Mouse (Mus musculus) limb, embryonic 15.5 days (tissue): Measurements from ENCODE around the gene Elf2. TPM values are rescaled to one million over a fixed set of nuclear protein-coding genes. Genes with fewer than 3 reads are reported as not detected.

Experiments
- ATAC-seq: fragments of 200-750 bp; cut with Nextera tagmentation; 2 replicates; pipeline ENCODE4 v1.8.0; 2017; ENCODE audit warnings: low read depth, moderate TSS enrichment; ENCODE audit not compliant: insufficient number of reproducible peaks, low FRiP score, low TSS enrichment
- H3K27ac ChIP-seq: fragments of 300-500 bp; sonication (generic); 2 replicates; pipeline ENCODE4 v1.5.1; 2015; ENCODE audit warnings: moderate library complexity, mild to moderate bottlenecking, inconsistent platforms
- H3K27me3 ChIP-seq: fragments of 300-500 bp; sonication (generic); 2 replicates; pipeline ENCODE4 v1.6.1; 2015; ENCODE audit warnings: inconsistent platforms
- H3K36me3 ChIP-seq: fragments of 300-500 bp; sonication (generic); 2 replicates; pipeline ENCODE4 v1.6.1; 2015; ENCODE audit warnings: inconsistent platforms
- H3K4me1 ChIP-seq: fragments of 300-500 bp; sonication (generic); 2 replicates; pipeline ENCODE4 v1.6.1; 2015; ENCODE audit warnings: inconsistent platforms
- H3K4me2 ChIP-seq: fragments of 300-500 bp; sonication (generic); 2 replicates; pipeline ENCODE4 v1.6.1; 2015; ENCODE audit warnings: mild to moderate bottlenecking, inconsistent platforms
- H3K4me3 ChIP-seq: fragments of 300-500 bp; sonication (generic); 2 replicates; pipeline ENCODE4 v1.5.1; 2015; ENCODE audit warnings: mild to moderate bottlenecking, inconsistent platforms
- H3K9ac ChIP-seq: fragments of 300-500 bp; sonication (generic); 2 replicates; pipeline ENCODE4 v1.6.1; 2015; ENCODE audit warnings: inconsistent platforms
- H3K9me3 ChIP-seq: fragments of 300-500 bp; sonication (generic); 2 replicates; pipeline ENCODE4 v1.6.1; 2016; ENCODE audit warnings: inconsistent platforms
- WGBS: fragments of 180-500 bp; shearing (Covaris S2); methylation state at CpG from one replicate; pipeline ENCODE4 v1.1.7; 2015; 5-methylcytosine and 5-hydroxymethylcytosine counted together
- polyA plus RNA-seq: library from polyadenylated mRNA; unstranded; fragments of >200 nt; fragmentation: Nextera tagmentation; extraction: Ambion mirVana; gene quantifications from 2 replicates; pipeline ENCODE4 v1.2.1, GENCODE M21; 2015

Gene Elf2
- polyA plus RNA-seq, 1 experiment from 2014 or later = 74.3 TPM

DNA sequence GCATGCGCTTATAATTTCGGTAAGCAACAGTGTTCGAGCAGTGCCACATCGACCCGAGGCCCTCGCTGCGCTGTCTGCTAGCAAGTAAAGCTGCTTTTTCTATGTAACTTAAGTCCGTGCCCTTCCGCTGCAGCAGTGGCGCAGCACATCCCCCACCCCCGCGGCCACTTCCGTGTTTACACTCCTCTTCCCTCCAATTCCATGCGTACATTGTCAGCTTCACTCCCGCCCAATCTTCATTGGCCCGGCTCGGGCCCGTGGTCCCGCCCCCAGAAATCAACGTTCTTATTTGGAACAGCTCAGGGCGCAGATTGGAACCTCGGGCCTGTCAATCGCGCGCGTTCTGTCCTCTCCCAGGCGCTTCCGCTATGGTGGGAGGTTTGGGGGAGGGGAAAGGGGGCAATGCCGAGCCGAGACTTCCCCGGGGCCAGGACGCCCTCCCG, 64.5 kb downstream of the Elf2 start:
- H3K4me1 ChIP-seq = peaks cover 11% of the 10 kb centered on the region; the same call in 1 of the 2 replicates
- H3K27ac ChIP-seq = peak overlapping the region; percentile 99
- H3K9ac ChIP-seq = no peak overlapping the region
- no peaks in the 10 kb centered on the region for H3K9me3 ChIP-seq
- peak; percentile 99 for ATAC-seq
- WGBS = 0% methylated on average over 32 of the region's 33 CpGs
- H3K36me3 ChIP-seq = no peaks in the 10 kb centered on the region
- H3K27me3 ChIP-seq = no peaks in the 10 kb centered on the region
- peak overlapping the region; percentile 60 for H3K4me2 ChIP-seq
- peak overlapping the region; percentile 96 for H3K4me3 ChIP-seq

DNA sequence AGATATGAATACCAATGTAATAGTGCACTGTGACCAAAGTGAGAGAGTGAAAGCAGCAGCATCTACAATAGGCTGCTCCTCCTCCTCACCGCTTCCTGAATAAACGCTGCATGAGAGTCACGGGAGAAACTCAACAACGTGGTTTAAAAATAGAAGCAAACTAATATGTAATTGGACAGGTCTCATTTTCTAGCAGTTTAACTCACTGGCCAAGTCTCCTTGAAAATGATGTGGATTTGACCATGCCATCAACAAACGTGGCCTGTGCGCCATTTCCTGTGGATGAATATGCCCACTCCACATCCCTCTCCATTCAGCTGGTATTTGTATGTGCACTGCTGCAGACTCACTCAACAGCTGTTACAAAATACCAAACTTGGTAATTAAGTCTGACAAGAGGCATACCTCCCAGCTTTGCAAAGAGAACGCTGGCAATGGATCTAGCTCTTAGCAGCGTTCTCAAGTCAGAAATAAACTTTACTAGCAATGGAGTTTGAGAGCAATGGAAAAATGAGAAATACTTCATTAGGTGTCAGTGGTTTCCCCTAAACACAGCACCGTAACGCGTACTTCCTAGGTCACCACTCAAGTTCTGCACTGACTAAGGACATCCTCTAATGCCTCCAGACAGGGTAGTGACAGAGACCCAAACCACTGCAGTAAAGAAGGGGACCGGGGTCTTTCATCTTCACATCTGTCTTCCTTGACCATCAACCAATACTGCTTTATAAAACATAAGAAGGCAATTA, 70.2 kb downstream of the Elf2 start:
- 68% methylated on average over 12 of the region's 12 CpGs for WGBS
- peaks cover 8% of the 10 kb centered on the region for H3K36me3 ChIP-seq
- no peaks in the 10 kb centered on the region for H3K27me3 ChIP-seq
- H3K27ac ChIP-seq = peak overlapping the region; percentile 27; the same call in 1 of the 2 replicates
- no peaks in the 10 kb centered on the region for H3K9me3 ChIP-seq
- no peak overlapping the region for H3K4me2 ChIP-seq
- no peak for ATAC-seq
- H3K4me3 ChIP-seq = no peak overlapping the region
- peaks cover 10% of the 10 kb centered on the region for H3K4me1 ChIP-seq
- no peak overlapping the region for H3K9ac ChIP-seq

DNA sequence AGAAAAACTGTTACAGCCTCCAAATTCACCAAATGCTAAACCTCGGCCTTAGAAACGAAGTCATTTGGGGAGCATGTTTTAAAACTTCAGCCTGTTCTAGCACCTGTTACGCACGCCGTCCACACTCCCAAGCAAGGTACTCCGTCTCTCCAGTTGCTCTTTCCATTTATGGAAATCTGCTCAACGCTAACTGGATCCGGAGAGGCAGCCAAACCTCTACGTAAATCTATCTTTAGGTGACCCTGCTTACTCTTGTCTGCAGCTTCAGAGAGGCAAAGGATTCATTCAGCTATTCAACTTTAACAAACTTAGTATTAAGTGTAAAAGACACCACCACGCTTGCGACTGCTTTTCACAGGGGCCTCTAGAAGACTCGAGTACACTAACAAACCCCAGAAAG, 72.0 kb downstream of the Elf2 start:
- H3K27ac ChIP-seq = no peak overlapping the region
- peaks cover 5% of the 10 kb centered on the region for H3K4me1 ChIP-seq
- peaks cover 25% of the 10 kb centered on the region for H3K36me3 ChIP-seq
- WGBS = 59% methylated on average over 12 of the region's 12 CpGs
- no peak overlapping the region for H3K4me2 ChIP-seq
- H3K9ac ChIP-seq = no peak overlapping the region
- no peak for ATAC-seq
- no peaks in the 10 kb centered on the region for H3K27me3 ChIP-seq
- no peak overlapping the region for H3K4me3 ChIP-seq
- no peaks in the 10 kb centered on the region for H3K9me3 ChIP-seq

DNA sequence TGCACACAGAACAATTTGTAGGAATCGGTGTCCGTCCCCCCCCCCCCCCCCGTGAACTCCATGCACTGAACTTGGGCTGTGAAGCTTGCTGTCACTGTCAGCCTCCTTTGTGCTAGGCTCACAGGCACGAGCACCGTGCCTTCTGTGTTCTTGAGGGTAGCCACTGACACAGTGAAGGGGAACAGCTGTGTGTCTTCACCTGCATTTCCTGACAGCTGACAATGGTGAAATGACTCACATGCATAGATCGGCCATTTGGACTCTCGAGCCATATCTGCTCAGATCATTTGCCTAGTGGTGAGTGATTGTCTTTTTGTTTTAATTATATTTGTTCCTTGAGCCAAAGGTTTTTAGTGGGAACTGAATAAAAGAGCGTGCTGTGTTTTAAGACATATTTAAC, 77.5 kb downstream of the Elf2 start:
- WGBS = 84% methylated on average over 8 of the region's 8 CpGs
- no peak overlapping the region for H3K9ac ChIP-seq
- no peaks in the 10 kb centered on the region for H3K27me3 ChIP-seq
- H3K36me3 ChIP-seq = peaks cover 76% of the 10 kb centered on the region
- ATAC-seq = no peak
- H3K4me1 ChIP-seq = no peaks in the 10 kb centered on the region
- H3K4me3 ChIP-seq = no peak overlapping the region
- H3K4me2 ChIP-seq = no peak overlapping the region
- no peaks in the 10 kb centered on the region for H3K9me3 ChIP-seq
- no peak overlapping the region for H3K27ac ChIP-seq

DNA sequence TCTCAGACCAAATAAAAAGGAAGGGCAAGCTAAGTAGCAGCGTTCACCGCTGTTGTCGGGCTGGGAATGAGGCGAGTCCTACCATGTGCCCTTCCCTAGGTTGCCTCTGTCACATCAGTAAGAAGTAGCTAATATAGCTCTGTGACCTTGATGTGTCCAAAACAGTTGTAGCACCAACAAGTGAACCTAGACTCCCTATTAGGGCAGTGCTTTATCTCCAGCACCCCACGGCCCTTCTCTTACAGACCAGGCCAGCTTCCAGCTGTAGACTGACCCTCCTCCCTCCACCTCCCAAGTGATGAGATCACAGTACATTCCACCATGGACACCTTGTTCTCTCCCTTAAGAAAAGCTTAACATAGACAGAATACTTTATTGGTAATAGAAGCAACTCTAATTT, 82.4 kb downstream of the Elf2 start:
- no peaks in the 10 kb centered on the region for H3K9me3 ChIP-seq
- H3K27ac ChIP-seq = no peak overlapping the region
- H3K4me1 ChIP-seq = no peaks in the 10 kb centered on the region
- no peak for ATAC-seq
- peaks cover 92% of the 10 kb centered on the region for H3K36me3 ChIP-seq
- no peak overlapping the region for H3K4me3 ChIP-seq
- no peak overlapping the region for H3K9ac ChIP-seq
- H3K4me2 ChIP-seq = no peak overlapping the region
- no peaks in the 10 kb centered on the region for H3K27me3 ChIP-seq
- WGBS = 94% methylated on average over 5 of the region's 5 CpGs

DNA sequence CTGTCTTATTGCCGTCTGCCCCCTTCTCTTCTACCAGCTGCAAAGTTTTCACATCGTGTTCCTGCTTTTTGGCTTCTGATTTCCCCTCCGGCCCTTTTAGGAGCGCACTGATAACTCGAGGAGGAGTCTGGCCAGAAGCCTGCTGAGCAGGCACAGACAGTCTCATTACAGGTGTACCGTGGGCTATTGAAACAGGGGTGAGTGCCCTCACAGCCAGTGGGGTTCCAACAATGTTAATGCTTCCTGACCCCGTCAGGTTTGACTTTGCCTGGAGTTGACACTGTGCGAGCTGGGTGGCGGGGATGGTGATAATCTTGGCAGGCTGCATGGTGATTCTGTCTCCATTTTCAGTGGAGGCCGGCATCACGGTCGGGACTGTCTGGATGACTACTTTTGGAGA, 84.0 kb downstream of the Elf2 start:
- Histone ChIP-seq H3K36me3 (peaks cover 91% of the 10 kb centered on the region), H3K9me3 (no peaks in the 10 kb centered on the region), H3K27ac (no peak overlapping the region), H3K27me3 (no peaks in the 10 kb centered on the region), H3K4me1 (no peaks in the 10 kb centered on the region), H3K4me2 (no peak overlapping the region), H3K4me3 (no peak overlapping the region), H3K9ac (no peak overlapping the region)
- no peak for ATAC-seq
- WGBS = 87% methylated on average over 12 of the region's 12 CpGs

DNA sequence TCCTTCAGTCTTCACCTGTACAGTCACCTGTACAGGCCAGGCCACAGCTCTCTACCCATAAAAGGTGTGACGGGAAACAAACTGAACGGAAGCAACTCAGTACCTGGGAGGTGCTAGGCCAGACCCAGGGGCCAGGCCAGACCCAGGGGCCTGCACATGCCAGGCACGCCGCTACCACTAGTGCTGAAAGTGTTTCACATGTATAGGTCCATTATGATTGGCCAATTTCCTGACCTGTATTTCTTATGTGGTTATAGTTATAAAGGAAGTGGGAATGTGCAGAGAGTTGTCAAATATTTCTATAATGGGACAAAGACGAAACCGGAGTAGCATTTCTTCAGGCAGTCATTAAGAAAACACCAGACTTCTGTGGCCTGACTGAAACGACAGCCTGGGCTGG, 85.7 kb downstream of the Elf2 start:
- Histone ChIP-seq H3K4me1 (no peaks in the 10 kb centered on the region), H3K9me3 (no peaks in the 10 kb centered on the region), H3K4me2 (no peak overlapping the region), H3K36me3 (peaks cover 87% of the 10 kb centered on the region), H3K27me3 (no peaks in the 10 kb centered on the region), H3K9ac (no peak overlapping the region), H3K4me3 (no peak overlapping the region), H3K27ac (no peak overlapping the region)
- ATAC-seq = no peak
- WGBS = 81% methylated on average over 7 of the region's 7 CpGs

DNA sequence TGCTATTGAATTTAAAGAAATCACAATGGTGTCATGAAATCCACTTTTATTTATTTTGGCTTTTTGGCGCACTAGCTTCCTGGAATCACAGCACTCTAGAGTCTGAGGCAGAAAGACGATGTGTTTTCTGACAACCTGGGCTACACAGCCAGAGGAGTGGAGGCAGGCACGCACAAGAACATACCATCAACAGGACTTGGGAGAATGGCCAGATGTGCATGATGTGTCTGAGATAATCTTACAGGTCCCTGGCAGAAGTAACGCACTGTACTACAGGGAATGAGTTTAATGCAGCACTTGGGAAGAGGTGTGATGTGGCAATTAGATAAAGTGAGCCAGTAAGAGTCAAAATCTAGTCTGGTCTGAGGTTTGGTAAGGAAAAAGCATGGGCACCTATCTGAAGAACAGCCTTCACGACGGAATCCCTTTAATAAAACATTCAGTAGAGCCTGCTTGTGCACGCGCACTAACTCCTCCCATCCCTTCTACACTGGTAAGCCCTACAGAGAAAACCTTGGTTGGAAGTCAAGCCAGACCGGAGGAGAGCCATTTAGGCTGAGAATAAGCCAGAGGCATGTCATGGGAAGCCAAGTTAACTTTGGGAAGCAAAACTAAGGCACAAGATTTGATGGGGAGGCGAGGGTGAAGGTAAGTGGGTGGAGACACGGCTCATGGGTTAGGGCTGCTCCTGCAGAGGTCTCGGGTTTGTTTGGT, 87.6 kb downstream of the Elf2 start:
- Histone ChIP-seq H3K4me1 (0 out of 2 replicates have a peak, but pooled peaks cover under 1% of the 10 kb centered on the region), H3K9me3 (no peaks in the 10 kb centered on the region), H3K9ac (no peak overlapping the region), H3K4me3 (no peak overlapping the region), H3K27ac (no peak overlapping the region), H3K27me3 (no peaks in the 10 kb centered on the region), H3K36me3 (peaks cover 81% of the 10 kb centered on the region), H3K4me2 (no peak overlapping the region)
- no peak for ATAC-seq
- WGBS = 86% methylated on average over 12 of the region's 12 CpGs

DNA sequence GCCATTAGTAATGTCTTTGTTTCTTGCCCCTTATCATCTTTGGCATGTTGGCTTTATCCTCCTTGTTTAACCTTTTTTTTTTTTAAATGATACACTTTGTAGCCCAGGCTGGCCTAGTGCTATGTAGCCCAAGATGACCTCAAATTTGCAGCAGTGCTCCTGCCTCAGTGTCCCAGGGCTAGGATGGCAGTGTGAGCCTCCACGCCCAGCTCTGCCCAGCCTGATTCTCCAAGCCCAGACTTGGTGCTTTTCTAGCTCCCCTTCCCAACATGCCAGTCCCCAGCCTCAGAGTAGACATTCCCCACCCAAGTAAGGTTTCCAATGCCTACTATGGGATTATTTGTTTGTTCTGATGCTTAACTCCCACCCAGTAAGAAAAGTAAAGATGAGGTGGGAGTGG, 88.2 kb downstream of the Elf2 start:
- Histone ChIP-seq H3K4me1 (peaks cover 6% of the 10 kb centered on the region), H3K4me3 (no peak overlapping the region), H3K9me3 (no peaks in the 10 kb centered on the region), H3K9ac (no peak overlapping the region), H3K27ac (no peak overlapping the region), H3K27me3 (no peaks in the 10 kb centered on the region), H3K4me2 (no peak overlapping the region), H3K36me3 (peaks cover 76% of the 10 kb centered on the region)
- 96% methylated on average over 1 of the region's 1 CpGs for WGBS
- no peak for ATAC-seq

DNA sequence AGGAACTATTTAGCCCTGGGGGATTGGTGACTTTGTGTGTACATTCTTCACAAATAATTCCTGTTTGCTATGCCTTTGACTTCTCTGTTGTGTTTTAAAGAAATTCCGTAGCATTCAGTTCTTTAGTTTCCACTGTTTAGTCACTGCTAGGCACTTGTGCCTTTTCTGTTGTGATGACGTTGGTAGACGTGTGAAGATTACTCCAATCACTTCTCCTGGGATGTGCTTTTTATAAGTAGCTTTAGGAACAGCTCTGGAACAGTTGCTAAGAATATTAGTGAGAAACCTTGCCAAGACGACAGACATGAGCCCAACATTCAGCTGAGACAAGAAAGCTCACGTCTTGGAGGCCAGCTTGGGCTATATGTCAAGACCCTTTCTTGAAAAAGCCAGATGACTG, 89.4 kb downstream of the Elf2 start:
- peaks cover 6% of the 10 kb centered on the region for H3K4me1 ChIP-seq
- no peak overlapping the region for H3K27ac ChIP-seq
- no peak overlapping the region for H3K9ac ChIP-seq
- H3K4me2 ChIP-seq = no peak overlapping the region
- no peak for ATAC-seq
- H3K27me3 ChIP-seq = no peaks in the 10 kb centered on the region
- H3K4me3 ChIP-seq = no peak overlapping the region
- WGBS = 75% methylated on average over 5 of the region's 5 CpGs
- H3K9me3 ChIP-seq = no peaks in the 10 kb centered on the region
- peaks cover 64% of the 10 kb centered on the region for H3K36me3 ChIP-seq

DNA sequence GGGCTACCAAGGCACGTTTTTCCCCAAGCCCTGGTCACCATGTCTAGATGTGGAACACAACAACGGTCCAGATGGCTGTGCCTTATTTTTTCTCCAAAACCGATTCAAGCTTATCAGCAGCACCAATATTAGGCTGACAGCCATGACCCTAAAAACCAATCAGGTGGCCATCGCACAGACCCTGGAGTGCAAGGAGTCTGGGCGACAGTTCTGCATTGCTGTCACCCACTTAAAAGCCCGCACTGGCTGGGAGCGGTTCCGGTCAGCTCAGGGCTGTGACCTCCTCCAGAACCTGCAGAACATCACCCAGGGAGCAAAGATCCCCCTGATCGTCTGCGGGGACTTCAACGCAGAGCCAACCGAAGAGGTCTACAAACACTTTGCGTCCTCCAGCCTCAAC, 90.6 kb downstream of the Elf2 start:
- H3K27ac ChIP-seq = no peak overlapping the region
- no peaks in the 10 kb centered on the region for H3K9me3 ChIP-seq
- peaks cover 55% of the 10 kb centered on the region for H3K36me3 ChIP-seq
- 92% methylated on average over 13 of the region's 13 CpGs for WGBS
- H3K4me1 ChIP-seq = peaks cover 6% of the 10 kb centered on the region
- no peak overlapping the region for H3K4me2 ChIP-seq
- ATAC-seq = no peak
- no peaks in the 10 kb centered on the region for H3K27me3 ChIP-seq
- H3K4me3 ChIP-seq = no peak overlapping the region
- H3K9ac ChIP-seq = no peak overlapping the region

DNA sequence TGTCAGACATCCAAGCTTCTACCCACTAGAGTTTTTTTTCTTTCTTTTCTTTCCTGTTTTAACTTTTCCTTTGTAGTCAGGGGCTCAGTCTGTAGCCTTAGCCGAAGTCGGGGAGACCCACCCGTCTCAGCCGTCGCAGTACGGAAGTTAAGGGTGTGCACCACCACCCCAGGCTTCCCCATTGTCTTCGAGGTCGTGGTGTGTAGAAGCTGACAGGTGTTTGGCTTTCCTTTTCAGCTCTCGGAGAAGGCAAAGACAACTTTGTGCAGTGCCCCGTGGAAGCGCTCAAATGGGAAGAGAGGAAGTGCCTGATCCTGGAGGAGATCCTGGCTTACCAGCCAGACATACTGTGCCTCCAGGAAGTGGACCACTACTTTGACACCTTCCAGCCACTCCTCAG, 91.0 kb downstream of the Elf2 start:
- Histone ChIP-seq H3K27me3 (no peaks in the 10 kb centered on the region), H3K4me1 (peaks cover 6% of the 10 kb centered on the region), H3K4me2 (no peak overlapping the region), H3K36me3 (peaks cover 51% of the 10 kb centered on the region), H3K9ac (no peak overlapping the region), H3K27ac (no peak overlapping the region), H3K4me3 (no peak overlapping the region), H3K9me3 (no peaks in the 10 kb centered on the region)
- WGBS = 85% methylated on average over 11 of the region's 11 CpGs
- ATAC-seq = no peak
